Mouse (Mus musculus) ES-Bruce4 (cell line): ENCODE measurements around the gene Mcu. TPM values are rescaled to one million over a fixed set of nuclear protein-coding genes. Genes with fewer than 3 reads are reported as not detected.

ENCODE experiments used
- H3K27ac ChIP-seq: 2 replicates; pipeline ENCODE4 v1.5.1; 2012; ENCODE audit warnings: low read length, inconsistent platforms; ENCODE audit not compliant: insufficient read depth
- H3K27me3 ChIP-seq: 2 replicates; pipeline ENCODE4 v1.6.1; 2012; ENCODE audit warnings: mild to moderate bottlenecking, low read length, inconsistent platforms; ENCODE audit not compliant: control insufficient read depth, poor library complexity, insufficient read depth, severe bottlenecking
- H3K36me3 ChIP-seq: 2 replicates; pipeline ENCODE4 v1.6.1; 2012; ENCODE audit warnings: inconsistent platforms, mild to moderate bottlenecking, low read length, moderate library complexity; ENCODE audit not compliant: control insufficient read depth, poor library complexity, insufficient read depth, severe bottlenecking
- H3K4me1 ChIP-seq: one replicate; pipeline ENCODE4 v1.8.1; 2011; ENCODE audit warnings: low read length; ENCODE audit not compliant: control insufficient read depth, insufficient read depth
- H3K4me3 ChIP-seq: 2 replicates; pipeline ENCODE4 v1.5.1; 2011; ENCODE audit warnings: low read depth, mild to moderate bottlenecking, low read length
- H3K9ac ChIP-seq: 2 replicates; pipeline ENCODE4 v1.6.1; 2012; ENCODE audit warnings: low read depth, mild to moderate bottlenecking, inconsistent platforms; ENCODE audit not compliant: poor library complexity, severe bottlenecking
- H3K9me3 ChIP-seq: replicated peaks from 2 replicates; pipeline ENCODE4 v1.6.1; 2012; ENCODE audit warnings: mild to moderate bottlenecking, low read length, inconsistent platforms; ENCODE audit not compliant: control insufficient read depth, poor library complexity, insufficient read depth, severe bottlenecking
- CTCF ChIP-seq: IDR thresholded peaks from one replicate; pipeline ENCODE4 v1.8.1; 2011; ENCODE audit warnings: low read depth, low read length
- EP300 ChIP-seq: IDR thresholded peaks from 2 replicates; pipeline ENCODE4 v1.6.1; 2011; ENCODE audit warnings: low read depth, low read length; ENCODE audit not compliant: insufficient read depth
- POLR2A ChIP-seq: IDR thresholded peaks from one replicate; pipeline ENCODE4 v1.8.1; 2011; ENCODE audit warnings: low read length; ENCODE audit not compliant: insufficient read depth
- polyA plus RNA-seq: library from polyadenylated mRNA; stranded (reverse); fragments of >200 nt; gene quantifications from 2 replicates; pipeline ENCODE4 v1.2.4, GENCODE M21; 2011; ENCODE audit warnings: low read depth; ENCODE audit not compliant: missing spikeins, insufficient read depth, insufficient read length

The Mcu gene
- polyA plus RNA-seq, 1 experiment = 26.0 TPM

DNA sequence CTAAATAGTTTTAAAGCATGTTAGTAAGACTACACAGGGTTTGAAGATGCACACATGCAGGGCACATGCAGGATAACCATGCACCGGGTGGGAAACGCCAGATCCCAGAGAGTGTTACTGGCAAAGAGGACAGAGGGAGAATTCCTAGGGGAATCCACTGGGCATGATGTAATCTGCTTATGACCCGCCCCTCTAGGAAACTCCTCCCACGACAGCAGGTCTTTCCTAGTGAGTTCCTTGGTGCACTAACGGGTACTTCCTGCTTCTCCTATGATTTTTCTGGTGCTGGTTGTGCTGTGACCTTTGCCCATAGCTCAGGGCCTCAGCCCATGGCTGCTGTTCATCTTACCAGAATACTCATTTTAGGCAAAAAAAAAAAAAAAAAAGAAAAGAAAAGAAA lies 12.6 kb downstream of the Mcu start:
- Histone ChIP-seq H3K9ac (no peak overlapping the region), H3K27ac (no peak overlapping the region), H3K27me3 (no peaks in the 10 kb centered on the region), H3K4me3 (no peak overlapping the region), H3K9me3 (no peaks in the 10 kb centered on the region), H3K4me1 (no peaks in the 10 kb centered on the region), H3K36me3 (no peaks in the 10 kb centered on the region)
- TF ChIP-seq CTCF (no peak), POLR2A (no peak), EP300 (no peak)

DNA sequence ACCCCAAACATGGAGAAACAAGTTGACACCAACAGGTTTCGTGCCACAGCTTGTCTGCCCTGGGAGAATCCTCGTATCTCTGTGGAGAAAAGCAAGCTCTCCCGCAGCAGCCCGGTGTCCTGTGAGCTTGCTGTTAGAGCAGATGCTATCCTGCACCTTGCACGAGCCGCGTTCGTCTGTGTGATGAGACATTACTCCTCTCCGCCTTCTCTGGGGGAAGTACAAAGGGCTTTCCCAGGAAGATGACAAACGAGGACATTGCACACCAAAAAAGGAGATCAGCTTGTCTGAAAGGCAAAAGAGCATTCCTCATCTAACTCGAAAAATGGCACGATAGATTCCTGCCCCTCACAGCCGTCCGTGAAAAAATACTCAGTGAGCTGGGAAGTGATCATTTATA lies 13.6 kb downstream of the Mcu start:
- TF ChIP-seq POLR2A = no peak
- TF ChIP-seq CTCF = no peak
- H3K27ac ChIP-seq = no peak overlapping the region

DNA sequence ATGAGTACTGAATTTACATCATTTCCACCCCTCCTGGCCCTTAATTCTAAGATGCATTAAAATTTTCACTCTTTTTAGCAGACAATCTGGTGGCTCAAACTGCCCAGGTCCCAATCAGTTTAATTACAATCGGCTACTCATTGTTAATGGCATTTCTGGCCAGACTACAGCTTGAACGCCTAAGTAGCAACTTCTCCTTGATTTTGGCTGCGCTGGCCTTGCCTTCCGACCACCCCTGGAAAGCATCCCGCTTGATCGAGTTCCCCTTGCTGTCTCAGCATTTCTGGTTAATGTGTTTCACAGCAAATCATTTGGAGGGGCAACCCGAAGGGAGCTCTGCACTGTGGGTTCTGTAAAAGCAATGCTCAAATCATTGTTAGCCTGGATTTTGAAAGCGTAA lies 14.4 kb downstream of the Mcu start:
- TF ChIP-seq EP300 (no peak), POLR2A (no peak), CTCF (no peak)
- H3K27me3 ChIP-seq = no peaks in the 10 kb centered on the region
- H3K9me3 ChIP-seq = no peaks in the 10 kb centered on the region
- no peaks in the 10 kb centered on the region for H3K4me1 ChIP-seq
- no peak overlapping the region for H3K9ac ChIP-seq
- no peak overlapping the region for H3K27ac ChIP-seq
- no peaks in the 10 kb centered on the region for H3K36me3 ChIP-seq
- H3K4me3 ChIP-seq = no peak overlapping the region

More for the DNA sequence above, 13.6 kb downstream of the Mcu start:
- H3K36me3 ChIP-seq = no peaks in the 10 kb centered on the region
- H3K27me3 ChIP-seq = no peaks in the 10 kb centered on the region
- no peaks in the 10 kb centered on the region for H3K4me1 ChIP-seq
- H3K9ac ChIP-seq = no peak overlapping the region
- H3K9me3 ChIP-seq = no peaks in the 10 kb centered on the region
- no peak overlapping the region for H3K4me3 ChIP-seq

DNA sequence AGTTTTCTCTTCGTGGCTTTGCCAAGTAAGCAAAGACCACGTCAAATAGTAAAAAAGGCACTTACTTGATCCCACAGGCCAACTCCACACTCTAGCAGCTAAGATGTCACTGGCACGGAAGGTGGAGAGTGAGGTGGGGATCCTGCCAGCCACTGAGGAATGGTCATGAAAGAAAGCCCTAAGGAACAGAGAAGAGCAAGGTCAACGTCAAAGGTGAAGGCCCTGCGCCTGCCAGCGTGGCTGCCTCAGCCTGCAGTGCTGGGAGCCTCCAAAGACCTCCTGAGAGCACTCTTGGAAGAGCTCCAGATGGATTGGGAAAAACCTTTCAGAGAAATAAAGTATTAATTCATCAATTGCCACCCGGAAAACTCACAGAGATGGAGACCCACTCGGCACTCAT lies 16.0 kb downstream of the Mcu start:
- no peak overlapping the region for H3K4me3 ChIP-seq
- TF ChIP-seq POLR2A (no peak), EP300 (no peak), CTCF (no peak)
- no peaks in the 10 kb centered on the region for H3K27me3 ChIP-seq
- H3K27ac ChIP-seq = no peak overlapping the region
- H3K36me3 ChIP-seq = no peaks in the 10 kb centered on the region
- no peaks in the 10 kb centered on the region for H3K9me3 ChIP-seq
- H3K4me1 ChIP-seq = no peaks in the 10 kb centered on the region
- H3K9ac ChIP-seq = no peak overlapping the region

DNA sequence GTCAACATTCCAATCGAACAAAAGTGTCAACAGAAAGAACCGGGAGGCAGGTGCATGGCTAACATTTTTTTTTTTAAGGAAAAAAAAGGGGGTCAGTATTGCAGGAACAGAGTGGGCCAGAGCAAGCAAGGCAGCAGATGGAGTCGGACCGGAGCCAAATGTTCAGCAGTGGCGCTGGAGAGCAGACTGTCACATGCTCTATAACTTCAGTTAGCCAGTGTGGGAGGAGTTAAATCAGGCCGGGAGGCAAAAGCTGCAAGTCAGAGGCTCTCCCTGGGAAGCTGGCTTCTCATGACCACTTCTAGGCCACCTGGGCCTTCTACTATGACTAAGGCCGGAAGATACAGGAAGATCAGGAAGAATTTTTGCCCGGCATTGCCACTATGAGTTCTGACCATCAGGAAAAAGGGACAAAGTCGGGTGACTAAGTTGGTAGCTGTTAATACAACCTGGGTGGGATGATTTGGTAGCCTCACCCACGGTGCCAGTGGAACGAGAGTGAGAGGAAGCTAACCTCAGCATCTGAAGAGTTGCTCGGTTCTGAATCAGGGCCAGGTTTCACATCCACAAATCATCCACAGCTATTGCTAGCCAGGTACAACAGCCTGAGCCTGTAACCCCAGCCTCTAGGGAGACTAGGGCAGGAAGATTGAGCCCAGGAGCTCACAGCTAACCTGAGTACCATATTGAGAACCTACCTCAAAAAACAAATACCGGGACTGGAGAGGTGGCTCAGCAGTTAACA lies 22.5 kb downstream of the Mcu start:
- Histone ChIP-seq H3K4me1 (no peaks in the 10 kb centered on the region), H3K9ac (0 out of 2 replicates have a peak overlapping the region, but pooled peaks have one; percentile 7), H3K36me3 (no peaks in the 10 kb centered on the region), H3K27ac (no peak overlapping the region), H3K27me3 (no peaks in the 10 kb centered on the region), H3K9me3 (no peaks in the 10 kb centered on the region), H3K4me3 (no peak overlapping the region)
- TF ChIP-seq CTCF (peak; percentile 16), EP300 (no peak)

DNA sequence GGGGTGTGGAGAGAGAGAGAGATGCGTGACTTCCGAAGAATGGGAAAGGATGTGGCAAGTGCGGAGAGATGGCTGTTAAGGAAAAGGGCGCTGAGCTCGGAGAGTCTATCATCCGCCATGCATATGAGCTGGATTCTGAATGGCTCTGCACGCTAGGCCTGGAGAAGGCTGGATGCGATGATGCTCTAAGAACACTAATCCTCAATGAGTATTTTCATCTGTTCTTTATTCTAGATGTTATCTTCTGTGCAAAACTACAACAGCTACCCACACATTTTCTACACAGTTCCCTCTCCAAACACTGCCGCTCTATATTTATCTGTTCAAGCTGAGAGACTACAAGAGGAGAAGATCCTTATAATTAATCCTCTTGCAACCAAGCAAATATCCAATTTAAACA lies 25.9 kb downstream of the Mcu start:
- Histone ChIP-seq H3K36me3 (no peaks in the 10 kb centered on the region), H3K4me1 (no peaks in the 10 kb centered on the region), H3K9me3 (no peaks in the 10 kb centered on the region), H3K9ac (no peak overlapping the region), H3K4me3 (no peak overlapping the region), H3K27ac (no peak overlapping the region), H3K27me3 (no peaks in the 10 kb centered on the region)
- TF ChIP-seq CTCF (no peak), POLR2A (no peak), EP300 (no peak)
